Mouse (Mus musculus) neutrophil, adult 83 days (primary cell): Measurements from ENCODE around the gene Gng2. TPM values are rescaled to one million over a fixed set of nuclear protein-coding genes. Genes with fewer than 3 reads are reported as not detected.

Experiments
- total RNA-seq, 2 experiments: library from RNA; stranded (reverse); gene quantifications; one replicate each; pipeline ENCODE4 v1.2.4; 2023

Gng2 gene
- 100 to 1,000 TPM in 1 of 2 experiments, 10 to 100 TPM in 1; 99.7 to 105 TPM for total RNA-seq

GRCm38 (mm10) chr14:19977271-19978024 lies at the start of gene Gng2:
Gng2 (minus strand) TSS chr14:19977627.

GRCm38 (mm10) chr14:19823321-19824142 lies 153.9 kb downstream of the Gng2 start, which contains the start of gene Rtraf:
Rtraf (minus strand) TSS chr14:19823824.

Other genes with a start within 250 kb of the Gng2 start
- under 1 TPM; 0.15 to 0.31 TPM for gene Nid2, start 226.4 kb downstream of the Gng2 start, total RNA-seq
- gene Rtraf, start 153.8 kb downstream of the Gng2 start, total RNA-seq, result 10 to 100 TPM; 26.8 to 30.3 TPM
- 1 to 10 TPM in 1 of 2 experiments, under 1 TPM in 1; 0.90 to 1.1 TPM for gene Saysd1, start 160.9 kb upstream of the Gng2 start, total RNA-seq
- gene Kcnk5, start 204.2 kb upstream of the Gng2 start, total RNA-seq, result under 1 TPM; 0.75 to 0.99 TPM